Mouse (Mus musculus) thymus, adult 2 months (tissue): ENCODE data around the gene Rnpepl1.

ENCODE experiments used
- CTCF ChIP-seq: fragments of 200-500 bp; IDR thresholded peaks from 2 replicates; pipeline ENCODE4 v1.5.1; 2012; ENCODE audit warnings: mild to moderate bottlenecking, control low read depth, low read length, moderate library complexity, borderline replicate concordance; ENCODE audit not compliant: control insufficient read depth, poor library complexity, insufficient read depth; ENCODE audit errors: extremely low read depth
- POLR2A ChIP-seq: fragments of 200-500 bp; IDR thresholded peaks from 2 replicates; pipeline ENCODE4 v1.6.1; 2012; ENCODE audit warnings: mild to moderate bottlenecking, low read length, control low read depth, moderate library complexity; ENCODE audit not compliant: control insufficient read depth, poor library complexity, insufficient read depth; ENCODE audit errors: extremely low read depth

DNA sequence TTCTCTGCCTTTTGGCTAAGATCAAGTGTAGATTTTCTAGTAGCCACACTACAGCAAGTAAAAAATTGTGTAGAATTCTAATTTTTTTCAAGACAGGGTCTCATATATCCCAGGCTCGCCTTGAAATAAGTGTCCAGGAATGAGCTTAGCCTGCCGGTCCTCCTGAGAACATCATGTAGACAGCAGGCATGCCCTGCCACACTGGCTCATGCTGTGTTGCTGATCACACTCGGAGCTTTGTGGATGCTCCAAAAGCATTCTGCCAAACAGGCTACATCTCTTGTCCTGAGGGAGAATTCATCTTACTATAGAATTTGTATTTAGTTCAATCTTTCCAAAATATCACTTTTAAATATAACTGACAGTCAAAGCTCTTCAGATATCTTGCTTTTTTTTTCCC is 17.8 kb upstream of the Rnpepl1 start:
- TF ChIP-seq POLR2A, result no peak
- no peak for TF ChIP-seq CTCF
